Mouse (Mus musculus) lung, postnatal 0 days (tissue): ENCODE data around the gene Lrrc23.

Source experiments
- CTCF ChIP-seq: IDR thresholded peaks from 2 replicates; pipeline ENCODE4 v1.5.1; 2016; ENCODE audit warnings: antibody characterized with exemption, mild to moderate bottlenecking
- EP300 ChIP-seq: IDR thresholded peaks from 2 replicates; pipeline ENCODE4 v1.6.1; 2016; ENCODE audit warnings: antibody characterized with exemption, mild to moderate bottlenecking, control low read depth

GRCm38 (mm10) chr6:124734417-124734816, 45.1 kb downstream of the Lrrc23 start:
- TF ChIP-seq CTCF (no peak), EP300 (no peak)
